Mouse (Mus musculus) NIH3T3 (cell line): ENCODE measurements at regions not wholly inside any gene's neighbourhood (a gene's known extent, or its start where the extent isn't known, plus 50 kb on each side); places are given as distances from the start of the nearest gene placed in this dataset.
A peak's percentile ranks its signal among the peaks of the same experiment; 100 is the strongest.

Experiments
- DNase-seq: peaks from one replicate; pipeline ENCODE4 v3.0.0-alpha.2; 2012; ENCODE audit warnings: low read depth

- no peak for DNase-seq
Observed at GRCm38 (mm10) chrX:96876239-96876638, 163.0 kb downstream of the Gpr165 start.

GRCm38 (mm10) chrX:96878721-96879120 is 165.5 kb downstream of the Gpr165 start:
- peak; percentile 38 for DNase-seq

- DNase-seq: no peak
Observed at GRCm38 (mm10) chrX:96879154-96879553, 165.9 kb downstream of the Gpr165 start.

- peak; percentile 59 for DNase-seq
Observed at GRCm38 (mm10) chrX:96900636-96901035, 171.8 kb upstream of the Pgr15l start.
